Mouse (Mus musculus) retina, adult 2 months (tissue): ENCODE results near the gene Nrsn1.
"Not testable (repeated sequence)": the region's sequence is repeated elsewhere in the genome, so short reads cannot be mapped to it uniquely, and the experiment has no call there.

Experiments
- DNase-seq: peaks from one replicate; pipeline ENCODE4 v3.0.0-alpha.2; 2012; ENCODE audit warnings: low read depth, low spot score

Nrsn1 gene

GRCm38 (mm10) chr13:25270402-25270801 lies at the start of gene Nrsn1:
Nrsn1 (minus strand) TSS chr13:25270502.
- not testable (repeated sequence) for DNase-seq

GRCm38 (mm10) chr13:25312059-25312458 lies 41.8 kb upstream of the Nrsn1 start:
- no peak for DNase-seq

GRCm38 (mm10) chr13:25310068-25310467 lies 39.8 kb upstream of the Nrsn1 start:
- no peak for DNase-seq

GRCm38 (mm10) chr13:25288736-25289135 lies 18.4 kb upstream of the Nrsn1 start:
- no peak for DNase-seq

GRCm38 (mm10) chr13:25274934-25275565 lies 4.7 kb upstream of the Nrsn1 start:
- DNase-seq = no peak

- DNase-seq = no peak
Observed at GRCm38 (mm10) chr13:25272189-25272588, 1.9 kb upstream of the Nrsn1 start.

- DNase-seq = peak; percentile 37
Observed at GRCm38 (mm10) chr13:25269569-25270268, 583 bp downstream of the Nrsn1 start.

- DNase-seq = no peak
Observed at GRCm38 (mm10) chr13:25269039-25269438, 1.3 kb downstream of the Nrsn1 start.

- DNase-seq = no peak
Observed at GRCm38 (mm10) chr13:25262748-25263147, 7.6 kb downstream of the Nrsn1 start.

GRCm38 (mm10) chr13:25257608-25258007 lies 12.7 kb downstream of the Nrsn1 start:
- DNase-seq = no peak

GRCm38 (mm10) chr13:25254478-25255263 lies 15.6 kb downstream of the Nrsn1 start:
- DNase-seq = no peak

- no peak for DNase-seq
Observed at GRCm38 (mm10) chr13:25251893-25252292, 18.4 kb downstream of the Nrsn1 start.

GRCm38 (mm10) chr13:25220186-25220787 lies 50.0 kb downstream of the Nrsn1 start:
- DNase-seq = no peak

GRCm38 (mm10) chr13:25218394-25218793 lies 51.9 kb downstream of the Nrsn1 start:
- DNase-seq = no peak

- no peak for DNase-seq
Observed at GRCm38 (mm10) chr13:25206950-25207349, 63.4 kb downstream of the Nrsn1 start.
